Mouse (Mus musculus) brain, adult 2 months (tissue): ENCODE measurements around the gene Gm9573.
A peak's percentile ranks its signal among the peaks of the same experiment; 100 is the strongest.

ENCODE experiments used
- DNase-seq: peaks from one replicate; pipeline ENCODE4 v3.0.0; 2011; ENCODE audit warnings: low read depth, low spot score

Gm9573 gene

GRCm38 (mm10) chr17:35626537-35626936 lies at the start of gene Gm9573:
Gene Gm9573, minus strand, starts transcription at chr17:35626637.
- DNase-seq: no peak

- DNase-seq: peak; percentile 99
Measured at GRCm38 (mm10) chr17:35673416-35674035, 47.1 kb upstream of the Gm9573 start, which contains the start of gene Gtf2h4. Gene Gtf2h4, minus strand, starts transcription at chr17:35673739.

GRCm38 (mm10) chr17:35672527-35672926 lies 46.1 kb upstream of the Gm9573 start:
- DNase-seq: no peak

- no peak for DNase-seq
Measured at GRCm38 (mm10) chr17:35671846-35672245, 45.4 kb upstream of the Gm9573 start.

GRCm38 (mm10) chr17:35669731-35670130 lies 43.3 kb upstream of the Gm9573 start:
- DNase-seq: no peak

- DNase-seq: peak; percentile 97
Measured at GRCm38 (mm10) chr17:35667334-35668065, 41.1 kb upstream of the Gm9573 start, which contains the start of gene Vars2. Gene Vars2, minus strand, starts transcription at chr17:35667592.

GRCm38 (mm10) chr17:35666851-35667256 lies 40.4 kb upstream of the Gm9573 start:
- DNase-seq: peak; percentile 44

GRCm38 (mm10) chr17:35665957-35666515 lies 39.6 kb upstream of the Gm9573 start:
- peak; percentile 79 for DNase-seq

GRCm38 (mm10) chr17:35653086-35653485 lies 26.6 kb upstream of the Gm9573 start:
- no peak for DNase-seq

GRCm38 (mm10) chr17:35649429-35649828 lies 23.0 kb upstream of the Gm9573 start:
- DNase-seq: no peak

- no peak for DNase-seq
Measured at GRCm38 (mm10) chr17:35643609-35644236, 17.3 kb upstream of the Gm9573 start, which contains the start of gene Mucl3. Gene Mucl3, minus strand, starts transcription at chr17:35643695.

GRCm38 (mm10) chr17:35639352-35639751 lies 12.9 kb upstream of the Gm9573 start:
- DNase-seq: no peak

- DNase-seq: peak; percentile 84
Measured at GRCm38 (mm10) chr17:35638475-35639190, 12.2 kb upstream of the Gm9573 start.

- DNase-seq: peak; percentile 71
Measured at GRCm38 (mm10) chr17:35636363-35636762, 9.9 kb upstream of the Gm9573 start.

GRCm38 (mm10) chr17:35635699-35636111 lies 9.3 kb upstream of the Gm9573 start:
- peak; percentile 90 for DNase-seq

- DNase-seq: peak; percentile 38
Measured at GRCm38 (mm10) chr17:35635202-35635601, 8.8 kb upstream of the Gm9573 start.

GRCm38 (mm10) chr17:35633992-35634391 lies 7.6 kb upstream of the Gm9573 start:
- peak; percentile 87 for DNase-seq

- DNase-seq: no peak
Measured at GRCm38 (mm10) chr17:35617127-35617526, 9.3 kb downstream of the Gm9573 start.

GRCm38 (mm10) chr17:35601736-35602354 lies 24.6 kb downstream of the Gm9573 start:
- no peak for DNase-seq

- DNase-seq: no peak
Measured at GRCm38 (mm10) chr17:35601249-35601648, 25.2 kb downstream of the Gm9573 start, which contains the start of gene Sfta2. Gene Sfta2, plus strand, starts transcription at chr17:35601549.

GRCm38 (mm10) chr17:35597399-35597798 lies 29.0 kb downstream of the Gm9573 start:
- no peak for DNase-seq
